Mouse (Mus musculus): Measurements from ENCODE around the gene Zfp280d.

The Zfp280d gene

DNA sequence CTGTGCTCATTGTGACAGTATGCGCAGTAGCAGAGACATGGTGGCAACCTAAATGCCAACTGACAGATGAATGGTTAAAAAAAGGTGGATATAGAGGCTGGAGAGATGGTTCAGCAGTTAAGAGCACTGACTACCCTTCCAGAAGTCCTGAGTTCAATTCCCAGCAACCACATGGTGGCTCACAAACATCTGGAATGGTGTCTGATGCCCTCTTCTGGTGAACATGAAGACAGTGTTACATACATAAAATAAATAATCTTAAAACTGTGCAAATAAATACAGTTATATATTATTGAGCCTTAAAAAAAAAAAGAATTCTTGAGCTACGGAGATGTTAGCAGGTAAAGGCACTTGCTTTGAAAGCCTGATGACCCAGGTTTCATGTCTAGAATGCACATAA lies 97.7 kb downstream of the Zfp280d start:
- no peak for DNase-seq (ENCODE audit: low read depth, low spot score)

GRCm38 (mm10) chr9:72374074-72374473 lies 99.4 kb downstream of the Zfp280d start:
- peak; percentile 86 for DNase-seq (ENCODE audit: low read depth, low spot score)

- no peak for DNase-seq (ENCODE audit: low read depth, low spot score)
Measured at GRCm38 (mm10) chr9:72374996-72375395, 100.3 kb downstream of the Zfp280d start.

GRCm38 (mm10) chr9:72375639-72376038 lies 101.0 kb downstream of the Zfp280d start:
- no peak for DNase-seq (ENCODE audit: low read depth, low spot score)

DNA sequence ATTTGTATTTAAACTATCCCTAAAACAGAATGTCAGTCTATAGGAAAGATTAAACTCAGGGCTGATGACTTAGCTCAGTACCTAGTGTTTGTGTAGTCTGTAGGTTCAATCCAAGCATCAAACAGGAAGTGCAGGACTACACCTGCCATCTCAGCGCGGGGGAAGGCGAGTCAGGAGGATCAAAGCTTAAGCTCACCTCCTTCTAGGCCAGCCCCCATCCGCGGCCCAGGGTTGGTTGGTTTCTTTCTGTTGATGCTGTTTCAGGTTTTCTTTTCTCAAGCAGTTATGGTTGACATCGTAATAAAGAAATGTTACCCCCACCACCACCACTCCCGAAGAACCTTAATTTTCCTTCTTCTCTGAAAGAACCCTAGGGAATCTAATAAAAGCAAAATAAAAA lies 111.1 kb downstream of the Zfp280d start:
- no peak for DNase-seq (ENCODE audit: low read depth, low spot score)

DNA sequence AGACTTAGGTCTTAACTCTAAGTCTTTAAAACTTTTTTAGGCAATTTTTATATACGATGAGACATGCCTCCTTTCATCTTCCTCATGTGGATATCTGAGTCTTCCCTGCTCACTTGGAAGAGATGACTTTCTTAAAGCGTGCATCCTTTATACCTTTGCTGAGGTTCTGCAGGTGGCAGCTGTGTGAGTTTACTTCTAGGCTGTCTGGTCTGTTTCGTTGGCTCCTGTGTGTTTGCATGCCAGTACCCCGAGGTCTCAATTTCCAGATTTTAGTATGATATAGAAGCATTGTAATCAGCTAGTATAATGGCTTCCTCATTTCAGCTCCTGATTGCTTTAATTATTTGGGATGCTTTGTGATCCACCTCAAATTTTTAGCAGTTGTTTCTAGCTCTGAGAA lies 114.3 kb downstream of the Zfp280d start:
- DNase-seq (ENCODE audit: low read depth, low spot score), result no peak

GRCm38 (mm10) chr9:72389431-72390002 lies 114.9 kb downstream of the Zfp280d start:
- no peak for DNase-seq (ENCODE audit: low read depth, low spot score)

GRCm38 (mm10) chr9:72390321-72391077 lies 115.8 kb downstream of the Zfp280d start:
- DNase-seq (ENCODE audit: low read depth, low spot score), result no peak

- no peak for DNase-seq (ENCODE audit: low read depth, low spot score)
Measured at GRCm38 (mm10) chr9:72392686-72393085, 118.0 kb downstream of the Zfp280d start.

- DNase-seq (ENCODE audit: low read depth, low spot score), result no peak
Measured at GRCm38 (mm10) chr9:72393238-72393637, 118.6 kb downstream of the Zfp280d start.

DNA sequence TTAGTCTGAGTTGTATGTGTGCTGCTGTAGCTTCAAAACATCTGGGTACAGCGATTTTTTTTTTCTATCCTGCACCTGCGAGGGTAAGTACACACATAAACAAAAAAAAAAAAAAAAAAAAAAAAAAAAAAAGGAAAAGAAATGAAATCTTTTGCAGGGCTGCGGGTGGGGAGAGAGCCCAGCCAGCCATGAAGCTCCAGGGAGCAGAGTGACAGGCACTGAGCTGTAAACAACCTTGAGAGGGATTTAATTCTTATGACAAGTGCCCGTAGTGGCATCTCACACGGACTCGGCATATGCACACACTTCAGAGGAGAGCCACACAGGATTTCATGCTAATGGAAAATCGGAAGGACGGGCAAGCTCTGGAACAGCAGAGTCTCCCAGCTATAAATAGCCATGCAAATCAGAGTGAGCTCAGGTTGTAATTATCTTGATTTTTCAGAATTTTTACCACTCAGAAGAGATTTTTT lies 119.2 kb downstream of the Zfp280d start:
- DNase-seq (ENCODE audit: low read depth, low spot score), result no peak

DNA sequence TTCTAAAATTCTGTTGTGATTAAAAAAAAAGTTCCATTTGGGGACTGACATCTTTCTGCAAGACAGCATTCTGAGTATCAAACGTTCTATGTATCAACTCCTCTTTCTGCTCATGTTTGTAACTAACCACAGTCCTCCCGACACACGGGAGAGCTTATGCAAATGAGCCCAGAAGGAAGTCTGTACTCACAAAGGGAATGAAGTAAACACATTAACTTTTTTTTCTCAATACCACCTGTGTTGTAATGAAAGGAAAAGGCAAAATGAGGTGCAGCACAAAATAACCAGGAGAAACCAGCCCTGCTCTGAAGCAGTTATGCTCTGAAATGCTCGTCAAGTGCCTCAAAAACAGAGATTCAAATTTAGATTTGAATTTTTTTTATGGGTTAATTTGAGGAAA lies 125.5 kb downstream of the Zfp280d start:
- DNase-seq (ENCODE audit: low read depth, low spot score), result no peak

DNA sequence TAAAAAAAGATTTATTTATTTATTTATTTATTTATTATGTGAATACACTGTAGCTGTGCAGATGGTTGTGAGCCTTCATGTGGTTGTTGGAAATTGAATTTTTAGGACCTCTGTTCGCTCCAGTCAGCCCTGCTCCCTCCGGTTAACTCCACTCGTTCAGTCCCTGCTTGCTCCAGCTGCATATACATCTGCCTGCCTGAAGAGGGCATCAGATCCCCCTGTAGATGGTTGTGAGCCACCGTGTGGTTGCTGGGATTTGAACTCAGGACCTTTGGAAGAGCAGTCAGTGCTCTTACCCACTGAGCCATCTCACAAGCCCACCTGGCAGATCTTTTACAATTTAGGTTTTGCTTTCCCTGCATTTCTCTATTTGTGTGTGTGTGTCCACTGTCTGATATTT lies 127.1 kb downstream of the Zfp280d start:
- DNase-seq (ENCODE audit: low read depth, low spot score), result peak; percentile 16

DNA sequence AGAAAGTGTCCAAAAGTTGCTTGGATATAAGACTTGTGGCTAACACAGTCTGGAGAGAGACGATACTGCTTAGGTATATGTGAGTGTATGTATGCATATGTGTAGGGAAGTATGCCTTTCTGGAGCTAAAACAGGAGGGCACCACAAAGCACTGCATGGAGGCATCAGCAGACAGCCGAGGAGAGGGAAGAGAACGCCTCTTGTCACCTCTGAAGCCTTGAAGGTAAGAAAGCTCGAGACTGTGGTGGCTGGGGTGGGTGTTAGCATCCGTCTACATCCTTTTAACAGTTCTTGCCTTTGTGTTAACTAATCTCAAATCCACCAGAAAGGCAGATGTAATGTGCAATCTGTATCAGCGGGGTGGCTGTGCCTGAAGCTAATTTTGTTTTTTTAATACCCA lies 128.8 kb downstream of the Zfp280d start:
- DNase-seq (ENCODE audit: low read depth, low spot score), result no peak

DNA sequence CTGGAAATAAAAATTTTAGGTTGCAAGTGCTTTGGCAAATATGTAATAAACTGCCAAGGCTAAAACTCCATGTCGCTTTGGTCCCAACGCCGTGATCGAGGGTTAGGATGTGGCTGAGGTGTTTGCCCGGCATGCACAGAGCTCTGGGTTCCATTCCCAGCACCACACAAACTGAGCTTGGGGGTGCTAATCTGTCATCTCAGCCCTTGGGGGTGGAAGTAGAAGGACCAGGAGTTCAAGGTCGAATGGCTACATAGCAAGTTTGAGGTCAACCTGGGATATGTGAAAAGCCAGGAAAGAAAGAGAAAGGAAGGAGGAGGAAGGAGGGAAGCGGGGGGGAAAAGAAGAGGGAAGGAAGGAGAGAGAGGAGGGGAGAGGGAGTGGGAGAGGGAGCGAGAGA lies 129.8 kb downstream of the Zfp280d start:
- DNase-seq (ENCODE audit: low read depth, low spot score), result no peak

DNA sequence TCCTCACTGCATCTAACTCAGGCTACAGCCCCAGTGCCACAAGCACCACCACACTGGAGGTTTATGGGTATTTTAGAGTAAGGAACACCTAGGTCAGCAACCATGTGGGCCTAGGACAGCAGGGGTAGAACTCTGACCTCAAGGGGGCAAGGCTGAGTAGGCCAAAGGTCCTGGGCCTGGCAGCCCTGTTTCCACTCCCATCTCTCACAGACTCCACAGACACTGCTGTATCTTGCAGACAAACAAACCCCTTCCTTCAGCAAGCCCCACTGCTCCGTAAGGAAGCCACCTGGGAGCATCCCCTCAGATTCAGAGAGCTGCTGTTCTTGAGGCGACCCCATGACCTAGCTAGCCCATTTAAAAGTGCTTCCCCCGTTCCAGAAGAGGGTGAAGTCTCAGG lies 130.3 kb downstream of the Zfp280d start:
- no peak for DNase-seq (ENCODE audit: low read depth, low spot score)

- no peak for DNase-seq (ENCODE audit: low read depth, low spot score)
Measured at GRCm38 (mm10) chr9:72405882-72406638, 131.4 kb downstream of the Zfp280d start.

- DNase-seq (ENCODE audit: low read depth, low spot score), result peak; percentile 87
Measured at GRCm38 (mm10) chr9:72408131-72408586, 133.5 kb downstream of the Zfp280d start.

DNA sequence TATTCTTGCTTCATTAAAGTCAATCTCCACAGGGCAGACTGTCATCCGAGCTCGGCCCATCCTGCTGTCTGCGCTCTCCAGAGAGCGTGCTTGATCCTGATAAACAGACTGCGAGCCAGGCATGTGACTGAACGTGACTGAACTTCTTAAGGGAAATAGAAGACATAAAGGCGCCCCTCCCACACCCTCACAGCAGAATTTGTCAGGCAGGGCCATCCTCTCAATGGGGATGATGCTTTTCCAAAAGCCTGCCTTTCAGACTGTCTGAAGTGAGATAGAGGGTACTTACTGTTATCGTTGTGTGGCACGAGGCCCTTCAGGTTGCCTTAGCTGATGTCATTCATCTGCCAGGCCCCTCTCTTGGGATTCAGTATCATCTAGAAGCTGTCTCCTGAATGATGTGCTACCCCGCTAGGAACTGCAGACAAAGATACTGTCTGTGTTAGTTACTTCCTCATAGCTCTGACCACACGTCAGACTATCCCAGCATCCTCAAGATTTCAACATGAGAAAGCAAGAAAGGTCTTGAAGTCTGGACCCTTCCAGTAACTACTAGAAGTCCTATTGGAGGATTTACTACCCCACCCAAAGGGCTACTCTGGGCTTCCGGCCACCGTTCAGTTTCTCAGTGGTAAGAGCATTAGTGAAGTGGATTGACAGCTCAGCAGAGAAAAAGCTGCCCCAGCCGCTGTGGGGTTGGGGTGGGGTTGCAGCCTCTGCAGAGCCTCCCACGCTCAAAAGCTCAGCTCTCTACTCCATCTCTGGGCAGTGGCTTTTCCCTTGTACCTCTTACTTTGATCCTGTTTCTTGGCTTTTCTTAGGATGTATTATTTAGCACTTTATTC lies 134.9 kb downstream of the Zfp280d start:
- peak; percentile 13 for DNase-seq (ENCODE audit: low read depth, low spot score)

DNA sequence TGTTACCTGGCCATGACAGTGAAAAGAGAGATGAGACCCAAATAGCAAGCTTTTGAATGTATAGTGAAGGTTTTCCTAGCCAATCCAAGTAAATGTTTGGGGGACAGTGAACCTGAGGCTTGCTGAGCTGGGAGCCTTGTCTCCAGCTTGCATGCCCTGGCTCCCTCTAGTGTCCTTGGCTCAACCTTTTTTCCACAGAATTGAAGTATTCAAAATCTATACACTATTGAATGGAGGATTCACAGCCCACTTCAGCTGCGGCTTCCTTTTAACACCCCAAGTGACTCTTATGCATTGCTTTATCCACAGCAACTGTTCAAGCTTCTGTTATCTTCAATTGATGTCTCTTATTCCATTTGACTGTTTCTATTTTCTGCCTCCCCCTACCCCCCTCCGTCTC lies 137.1 kb downstream of the Zfp280d start:
- no peak for DNase-seq (ENCODE audit: low read depth, low spot score)
